Mouse (Mus musculus) brown adipose tissue, adult 24 weeks (tissue): ENCODE results near the gene Dap. TPM values are rescaled to one million over a fixed set of nuclear protein-coding genes. Genes with fewer than 3 reads are reported as not detected.

Experiments
- H3K27ac ChIP-seq: fragments of 200-500 bp; replicated peaks from 2 replicates; pipeline ENCODE4 v1.5.1; 2012; ENCODE audit warnings: low read depth, mild to moderate bottlenecking, low read length
- H3K4me1 ChIP-seq: fragments of 200-500 bp; 2 replicates; pipeline ENCODE4 v1.6.1; 2012; ENCODE audit warnings: low read length, mixed read lengths; ENCODE audit not compliant: control insufficient read depth, insufficient read depth, insufficient read length
- H3K4me3 ChIP-seq: fragments of 200-500 bp; 2 replicates; pipeline ENCODE4 v1.5.1; 2012; ENCODE audit warnings: low read depth, mild to moderate bottlenecking, low read length, moderate library complexity; ENCODE audit not compliant: insufficient read depth
- polyA plus RNA-seq: library from polyadenylated mRNA; stranded (reverse); fragments of >200 nt; gene quantifications from 2 replicates; pipeline ENCODE4 v1.2.4, GENCODE M21; 2012; ENCODE audit not compliant: missing spikeins, insufficient read depth, insufficient read length

Gene Dap
- polyA plus RNA-seq, 1 experiment, result 102 TPM

- H3K27ac ChIP-seq, result no peak overlapping the region
- peaks cover 2% of the 10 kb centered on the region; the same call in 1 of the 2 replicates for H3K4me1 ChIP-seq
- H3K4me3 ChIP-seq, result peak overlapping the region; percentile 87
These were observed 1.7 kb downstream of the Dap start for GRCm38 (mm10) chr15:31225643-31226325.

- Histone ChIP-seq H3K4me1 (peaks cover 2% of the 10 kb centered on the region; the same call in 1 of the 2 replicates), H3K4me3 (no peak overlapping the region), H3K27ac (no peak overlapping the region)
These were observed 2.4 kb downstream of the Dap start for GRCm38 (mm10) chr15:31226464-31226863.

- peaks cover 2% of the 10 kb centered on the region; the same call in 1 of the 2 replicates for H3K4me1 ChIP-seq
- H3K27ac ChIP-seq, result no peak overlapping the region
- no peak overlapping the region for H3K4me3 ChIP-seq
These were observed 3.7 kb downstream of the Dap start for GRCm38 (mm10) chr15:31227793-31228192.

- H3K4me3 ChIP-seq, result no peak overlapping the region
- no peak overlapping the region for H3K27ac ChIP-seq
- no peaks in the 10 kb centered on the region for H3K4me1 ChIP-seq
These were observed 8.9 kb downstream of the Dap start for GRCm38 (mm10) chr15:31233006-31233405.

GRCm38 (mm10) chr15:31235794-31236548 lies 11.9 kb downstream of the Dap start:
- Histone ChIP-seq H3K27ac (no peak overlapping the region), H3K4me3 (no peak overlapping the region), H3K4me1 (no peaks in the 10 kb centered on the region)

GRCm38 (mm10) chr15:31236549-31236907 lies 12.4 kb downstream of the Dap start:
- no peak overlapping the region for H3K4me3 ChIP-seq
- H3K27ac ChIP-seq, result no peak overlapping the region
- H3K4me1 ChIP-seq, result no peaks in the 10 kb centered on the region

- Histone ChIP-seq H3K27ac (no peak overlapping the region), H3K4me3 (no peak overlapping the region), H3K4me1 (no peaks in the 10 kb centered on the region)
These were observed 13.3 kb downstream of the Dap start for GRCm38 (mm10) chr15:31237368-31237767.

- Histone ChIP-seq H3K4me1 (no peaks in the 10 kb centered on the region), H3K27ac (no peak overlapping the region), H3K4me3 (no peak overlapping the region)
These were observed 13.8 kb downstream of the Dap start for GRCm38 (mm10) chr15:31237898-31238297.

GRCm38 (mm10) chr15:31238611-31239010 lies 14.5 kb downstream of the Dap start:
- H3K27ac ChIP-seq, result no peak overlapping the region
- no peaks in the 10 kb centered on the region for H3K4me1 ChIP-seq
- H3K4me3 ChIP-seq, result no peak overlapping the region

GRCm38 (mm10) chr15:31239713-31240112 lies 15.6 kb downstream of the Dap start:
- no peaks in the 10 kb centered on the region for H3K4me1 ChIP-seq
- H3K4me3 ChIP-seq, result no peak overlapping the region
- H3K27ac ChIP-seq, result no peak overlapping the region

GRCm38 (mm10) chr15:31240181-31240580 lies 16.1 kb downstream of the Dap start:
- no peak overlapping the region for H3K4me3 ChIP-seq
- no peaks in the 10 kb centered on the region for H3K4me1 ChIP-seq
- H3K27ac ChIP-seq, result no peak overlapping the region

- H3K27ac ChIP-seq, result no peak overlapping the region
- no peaks in the 10 kb centered on the region; the same call in 1 of the 2 replicates for H3K4me1 ChIP-seq
- no peak overlapping the region for H3K4me3 ChIP-seq
These were observed 19.1 kb downstream of the Dap start for GRCm38 (mm10) chr15:31243260-31243659.

GRCm38 (mm10) chr15:31244696-31245445 lies 20.8 kb downstream of the Dap start:
- no peak overlapping the region for H3K27ac ChIP-seq
- no peak overlapping the region for H3K4me3 ChIP-seq
- no peaks in the 10 kb centered on the region; the same call in 1 of the 2 replicates for H3K4me1 ChIP-seq

GRCm38 (mm10) chr15:31245934-31246333 lies 21.8 kb downstream of the Dap start:
- Histone ChIP-seq H3K27ac (no peak overlapping the region), H3K4me1 (peaks cover 4% of the 10 kb centered on the region; the same call in 1 of the 2 replicates), H3K4me3 (no peak overlapping the region)

- no peak overlapping the region for H3K4me3 ChIP-seq
- H3K27ac ChIP-seq, result no peak overlapping the region
- H3K4me1 ChIP-seq, result peaks cover 4% of the 10 kb centered on the region; the same call in 1 of the 2 replicates
These were observed 22.9 kb downstream of the Dap start for GRCm38 (mm10) chr15:31247035-31247434.
